Mouse (Mus musculus): ENCODE measurements at regions not wholly inside any gene's neighbourhood (a gene's known extent, or its start where the extent isn't known, plus 50 kb on each side); places are given as distances from the start of the nearest gene placed in this dataset.

DNA sequence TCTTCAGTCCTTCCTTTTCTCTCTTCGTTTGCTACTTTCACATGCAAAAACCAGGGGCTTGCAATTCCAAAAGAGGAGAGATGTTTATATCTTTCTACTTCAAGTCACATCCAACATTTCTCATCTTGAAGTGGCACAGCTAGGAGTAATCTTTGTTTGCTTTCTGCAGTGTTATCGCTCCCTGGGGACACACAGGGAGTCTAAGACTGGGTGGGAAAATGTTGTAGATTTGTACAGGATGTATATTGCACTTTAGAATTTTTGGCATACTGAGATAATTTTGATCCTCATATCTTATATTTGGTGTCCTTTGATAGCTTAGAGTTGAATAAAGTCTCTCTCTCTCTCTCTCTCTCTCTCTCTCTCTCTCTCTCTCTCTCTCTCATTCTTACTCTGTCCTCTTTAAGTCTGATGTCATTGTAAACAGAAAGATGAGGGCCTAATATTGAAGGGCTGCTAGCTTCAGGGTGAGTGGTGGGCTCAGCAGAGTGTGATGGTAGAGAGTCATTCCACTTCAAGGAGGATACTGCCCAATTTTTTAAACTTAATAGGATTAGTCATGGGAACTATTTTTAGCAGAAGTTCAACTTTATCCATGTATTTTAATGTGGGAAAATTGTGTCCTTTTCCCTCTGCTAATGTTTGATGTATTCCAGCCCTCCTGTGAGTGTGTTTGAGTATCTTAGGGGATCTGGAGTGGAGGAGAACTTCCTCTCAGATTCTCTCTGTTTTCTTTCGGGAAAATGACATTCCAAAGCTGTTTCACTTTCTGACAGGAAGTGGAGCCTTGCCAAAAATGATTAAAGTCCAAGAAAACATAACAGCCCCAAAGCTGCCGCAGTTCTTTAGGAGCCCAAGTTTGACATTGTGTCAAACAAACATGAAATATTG lies 397.3 kb upstream of the Zeb2 start:
- DNase-seq (ENCODE audit: low spot score): no peak

DNA sequence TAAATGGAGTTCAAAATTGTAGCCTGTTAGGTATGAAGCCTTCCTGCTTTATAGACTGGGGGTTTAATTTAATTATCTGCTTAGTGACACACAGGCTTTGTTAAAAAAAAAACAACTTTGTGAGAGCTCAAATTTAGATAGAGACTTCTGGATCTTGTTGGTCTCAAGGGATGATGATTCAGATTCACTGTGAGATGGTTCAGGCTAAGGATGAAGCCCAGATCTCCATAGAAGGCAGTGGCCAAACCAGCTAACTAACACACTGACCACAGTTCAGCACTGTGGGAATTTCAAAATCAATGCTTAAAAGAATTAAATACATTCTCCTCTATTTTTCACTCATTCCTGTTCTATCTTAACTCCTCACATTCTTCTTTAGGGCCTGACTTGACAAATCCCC lies 395.7 kb upstream of the Zeb2 start:
- no peak for DNase-seq (ENCODE audit: low spot score)

DNA sequence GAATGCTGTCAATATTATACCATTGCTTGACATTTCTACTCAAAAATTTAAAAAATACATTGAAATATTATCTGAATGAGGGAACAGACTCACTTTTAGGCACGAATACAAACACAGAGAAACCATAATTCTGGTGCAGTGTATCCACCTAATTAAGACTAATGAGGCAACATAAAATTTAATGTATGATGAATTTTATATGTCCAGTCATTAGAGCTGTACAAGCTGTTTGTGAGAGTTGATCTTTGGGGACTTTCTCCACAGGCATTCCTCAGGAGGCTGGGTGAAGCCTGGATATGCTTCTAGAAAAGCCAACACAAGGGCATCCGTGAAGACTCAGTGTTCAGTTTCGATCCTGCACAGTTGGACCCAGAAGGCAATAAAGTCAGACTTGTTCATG lies 394.6 kb upstream of the Zeb2 start:
- no peak for DNase-seq (ENCODE audit: low spot score)

DNA sequence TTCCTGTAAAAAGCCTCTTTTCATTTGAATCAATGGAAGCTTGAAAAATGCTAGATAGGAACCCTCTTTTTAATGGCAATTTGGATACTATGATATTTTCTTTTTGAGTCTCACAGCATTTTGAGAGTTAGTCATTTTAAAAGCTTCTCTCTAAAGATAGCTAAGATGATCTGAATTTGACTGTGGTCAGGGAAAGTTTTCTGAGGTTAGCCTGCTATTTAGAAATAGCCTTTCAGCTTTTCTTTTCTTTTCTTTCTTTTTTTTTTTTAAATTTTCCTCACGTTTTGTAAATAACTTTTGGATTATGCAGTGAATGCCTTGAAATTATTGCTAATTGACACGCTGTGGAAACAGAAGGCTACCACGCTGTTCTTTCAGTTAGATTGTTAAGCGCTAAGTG lies 387.3 kb upstream of the Zeb2 start:
- no peak for DNase-seq (ENCODE audit: low spot score)

GRCm38 (mm10) chr2:45493656-45494055 lies 376.5 kb upstream of the Zeb2 start:
- no peak for DNase-seq (ENCODE audit: low spot score)

DNA sequence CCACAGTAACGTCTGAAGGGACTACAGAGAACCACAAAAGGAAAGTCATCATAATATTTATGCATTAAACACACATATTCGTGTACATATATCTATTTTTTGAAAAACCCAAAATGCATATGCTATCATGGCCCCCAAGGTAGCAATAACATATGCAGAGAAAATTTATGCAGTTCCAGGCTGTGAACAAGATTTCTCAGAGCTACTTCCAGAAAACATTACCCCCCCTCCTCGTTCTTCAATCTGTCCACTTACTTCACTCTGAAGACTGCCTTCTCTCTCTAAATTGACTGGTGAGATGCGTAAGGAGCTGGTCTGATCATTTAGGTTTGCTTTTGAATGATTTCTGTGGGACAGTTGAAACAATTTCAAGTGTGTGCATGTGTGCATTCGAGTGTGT lies 369.3 kb upstream of the Zeb2 start:
- DNase-seq (ENCODE audit: low spot score): no peak

DNA sequence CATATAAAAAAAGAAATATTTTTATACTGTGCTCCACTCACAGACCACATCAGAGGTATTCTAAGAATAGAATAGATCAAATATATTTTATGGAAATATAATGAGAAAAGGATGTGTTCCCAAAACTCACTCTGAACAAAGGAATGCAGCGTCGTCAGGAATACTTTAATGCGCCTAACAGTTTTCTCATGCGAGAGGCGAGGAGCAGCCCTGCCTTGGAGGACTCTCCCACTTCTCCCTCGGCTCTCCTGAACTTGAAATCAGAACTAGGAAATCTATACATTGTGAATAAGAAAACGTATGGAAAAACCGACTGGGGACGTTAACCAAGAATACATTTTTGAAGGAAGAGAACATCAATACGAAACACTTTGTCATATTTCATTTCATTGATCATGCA lies 368.3 kb upstream of the Zeb2 start:
- no peak for DNase-seq (ENCODE audit: low spot score)

- DNase-seq (ENCODE audit: low spot score): no peak
Observed at GRCm38 (mm10) chr2:45480671-45481070, 363.5 kb upstream of the Zeb2 start.

- DNase-seq (ENCODE audit: low spot score): no peak
Observed at GRCm38 (mm10) chr2:45475996-45476395, 358.8 kb upstream of the Zeb2 start.

DNA sequence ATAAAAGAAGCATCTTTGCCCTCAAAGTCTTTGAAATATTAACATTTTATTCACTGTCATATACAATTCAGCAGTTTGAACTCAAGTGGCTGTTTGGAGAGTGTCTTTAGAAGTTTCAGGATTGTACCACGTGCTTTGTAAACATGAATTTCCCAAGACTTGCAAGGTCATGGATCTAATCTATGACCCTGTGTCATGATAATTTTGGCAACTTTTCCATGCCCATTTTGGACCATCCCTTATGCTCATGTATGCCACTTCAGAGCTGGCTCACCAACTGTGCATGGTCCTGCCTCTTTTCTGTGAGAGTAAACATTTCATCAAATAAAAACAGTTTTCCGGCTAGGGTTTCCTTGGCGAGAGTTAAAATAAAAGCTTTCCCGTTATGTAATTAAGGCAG lies 347.1 kb upstream of the Zeb2 start:
- DNase-seq (ENCODE audit: low spot score): no peak

- no peak for DNase-seq (ENCODE audit: low spot score)
Observed at GRCm38 (mm10) chr2:45459410-45459809, 342.2 kb upstream of the Zeb2 start.

DNA sequence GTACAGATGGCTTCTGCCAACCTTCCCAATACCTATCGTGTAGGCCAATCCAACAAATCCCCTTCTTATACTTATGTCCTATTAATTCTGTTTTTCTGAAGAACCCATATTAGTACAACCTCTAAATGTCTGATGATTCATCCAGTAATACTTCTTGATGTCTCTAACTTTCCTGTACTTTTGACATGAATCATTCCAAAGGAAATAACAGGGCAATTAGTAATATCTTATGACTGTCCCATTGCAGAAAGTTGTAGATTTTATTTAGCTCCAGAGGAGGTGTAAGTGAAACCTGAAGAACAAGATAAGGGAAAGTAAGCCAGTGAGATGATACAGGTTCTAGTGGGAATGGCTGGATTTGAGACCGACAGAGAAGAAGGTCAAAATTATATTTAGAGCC lies 337.6 kb upstream of the Zeb2 start:
- no peak for DNase-seq (ENCODE audit: low spot score)

GRCm38 (mm10) chr2:45439146-45439545 lies 322.0 kb upstream of the Zeb2 start:
- no peak for DNase-seq (ENCODE audit: low spot score)

DNA sequence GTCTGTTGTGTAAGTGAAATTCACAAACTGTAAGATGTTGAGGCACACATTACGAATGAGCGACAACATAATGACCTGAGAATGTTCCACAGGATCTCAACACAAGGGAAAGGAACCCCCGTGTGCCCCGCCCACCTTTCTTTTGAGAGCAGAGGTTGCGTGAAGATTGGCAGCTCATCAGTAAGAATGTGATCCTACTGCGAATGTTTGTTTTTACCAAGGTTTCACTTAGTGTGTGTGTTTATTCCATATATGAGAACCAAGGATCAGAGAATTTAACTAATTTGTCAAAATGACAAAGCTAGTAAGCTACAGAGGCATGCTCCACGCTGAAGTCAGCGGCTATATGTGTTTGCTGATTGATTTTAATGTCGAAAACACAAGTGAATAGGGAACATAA lies 321.5 kb upstream of the Zeb2 start:
- DNase-seq (ENCODE audit: low spot score): no peak

DNA sequence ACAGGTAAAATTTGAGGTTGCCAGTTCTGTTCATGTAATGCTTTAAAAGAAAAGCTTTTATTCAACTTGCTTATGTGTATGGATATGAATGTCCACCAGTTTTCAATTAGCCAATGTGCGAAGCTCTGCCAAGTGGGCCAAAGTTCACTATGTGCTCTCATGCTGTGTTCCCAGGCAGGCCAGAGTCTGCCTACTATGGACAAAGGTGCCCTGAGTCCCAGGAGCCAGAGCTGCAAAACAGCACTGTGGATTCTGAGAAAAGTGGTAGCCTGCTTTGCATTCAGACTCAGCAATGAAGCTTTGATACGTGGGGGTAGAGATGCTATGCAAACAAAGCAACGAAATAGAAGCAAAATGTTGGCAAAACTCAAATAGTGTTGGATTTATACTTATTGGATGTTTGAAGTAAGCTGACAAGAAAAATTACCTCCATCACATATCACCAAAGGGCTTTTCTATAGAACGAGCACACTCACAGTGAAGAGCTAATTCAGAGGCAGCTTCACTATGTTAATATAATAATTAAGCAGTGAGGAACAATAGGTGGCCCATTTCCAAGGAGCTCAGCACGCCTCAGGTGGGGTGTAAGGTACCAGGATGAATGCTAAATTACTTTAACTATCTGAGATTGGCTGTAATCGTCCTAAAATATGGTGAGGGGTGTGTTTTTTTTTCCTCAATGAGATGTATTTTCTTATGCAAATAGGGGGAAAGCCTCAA lies 318.2 kb upstream of the Zeb2 start:
- DNase-seq (ENCODE audit: low spot score): no peak

DNA sequence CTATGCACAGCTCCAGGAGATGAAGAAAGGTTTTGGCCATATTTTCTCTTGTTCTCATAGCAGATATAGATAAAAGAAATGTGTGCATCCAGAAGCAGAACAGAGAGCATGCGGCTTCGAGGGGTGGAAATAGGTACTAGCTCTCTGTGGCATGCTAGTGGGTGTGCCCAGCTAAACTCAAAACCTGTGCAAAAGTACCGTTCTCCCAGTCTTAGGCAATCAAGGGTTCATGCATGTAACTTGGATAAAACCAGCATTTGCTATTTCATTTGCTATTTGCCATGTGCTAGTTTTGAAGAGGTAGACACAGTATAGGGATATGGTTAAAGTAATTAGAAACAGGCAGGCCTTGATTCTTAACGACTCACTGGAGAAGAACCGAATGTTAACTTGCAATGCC lies 317.6 kb upstream of the Zeb2 start:
- no peak for DNase-seq (ENCODE audit: low spot score)

DNA sequence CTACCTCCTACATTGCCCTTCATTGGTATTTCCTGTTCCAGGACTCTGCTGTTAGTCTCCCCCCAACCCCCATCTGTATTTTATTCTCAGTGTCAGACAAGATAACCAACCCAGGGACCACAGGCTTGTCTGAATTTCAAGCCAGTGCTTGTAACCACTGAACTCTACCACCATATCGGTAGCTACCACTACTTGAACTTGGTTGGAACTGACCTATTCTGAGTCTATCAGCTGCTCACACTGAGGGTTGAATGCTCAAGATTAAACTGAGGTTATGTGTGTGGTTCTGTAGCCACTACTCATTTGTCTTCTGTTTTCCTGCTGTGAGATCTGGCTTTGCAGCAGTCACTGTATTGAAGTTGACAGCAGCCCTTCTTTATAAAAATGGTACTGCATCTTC lies 317.0 kb upstream of the Zeb2 start:
- no peak for DNase-seq (ENCODE audit: low spot score)

GRCm38 (mm10) chr2:45431366-45431765 lies 314.2 kb upstream of the Zeb2 start:
- no peak for DNase-seq (ENCODE audit: low spot score)

- DNase-seq (ENCODE audit: low spot score): no peak
Observed at GRCm38 (mm10) chr2:45421774-45422173, 304.6 kb upstream of the Zeb2 start.

DNA sequence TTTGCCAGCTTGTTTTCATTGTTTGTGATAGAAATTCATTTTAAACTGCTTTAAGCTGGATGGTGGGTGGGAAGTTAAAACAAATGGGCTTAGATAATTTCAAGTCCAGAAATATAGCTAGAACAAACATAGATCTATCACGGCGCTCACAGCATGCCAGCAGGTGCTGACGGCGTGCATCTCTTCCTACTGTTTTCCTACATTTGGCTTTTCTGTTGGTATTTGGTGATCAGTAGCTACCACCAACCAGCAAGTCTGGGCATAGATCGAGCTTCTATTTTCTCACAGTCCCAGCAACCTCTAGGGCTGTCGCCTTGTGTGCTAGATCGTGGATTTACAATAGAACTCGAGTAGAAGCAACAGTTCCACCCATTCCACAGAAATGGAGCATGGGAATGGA lies 290.9 kb upstream of the Zeb2 start:
- DNase-seq (ENCODE audit: low spot score): no peak

DNA sequence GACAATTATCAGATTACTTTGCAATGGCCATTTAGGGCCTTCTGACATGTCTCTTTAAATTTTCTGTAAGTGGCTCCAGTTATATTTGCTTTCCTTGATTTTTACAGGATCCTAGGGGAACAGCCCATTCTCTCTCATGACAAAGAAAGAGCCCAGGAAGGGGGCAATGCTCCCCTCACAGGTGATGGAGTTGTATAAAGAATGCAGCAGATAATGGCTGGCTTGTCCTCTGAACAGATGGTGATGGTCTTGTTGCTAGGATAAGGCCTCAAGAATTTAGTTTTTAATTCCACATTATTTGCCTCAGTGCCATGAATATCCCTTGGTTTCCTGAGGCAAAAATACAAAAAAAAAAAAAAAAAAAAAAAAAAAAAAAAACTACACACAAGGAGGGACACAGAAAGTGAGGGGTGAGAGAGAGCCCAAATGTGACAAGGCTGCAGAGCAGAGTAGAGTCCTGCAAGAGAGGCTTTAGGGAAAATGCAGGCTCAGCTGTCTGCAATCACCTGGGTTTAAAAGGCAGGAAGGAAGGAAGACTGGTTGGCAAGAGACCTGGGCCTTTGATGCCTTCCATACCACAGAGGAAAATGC lies 272.8 kb upstream of the Zeb2 start:
- DNase-seq (ENCODE audit: low spot score): no peak

GRCm38 (mm10) chr2:45371268-45371667 lies 254.1 kb upstream of the Zeb2 start:
- DNase-seq (ENCODE audit: low spot score): no peak

DNA sequence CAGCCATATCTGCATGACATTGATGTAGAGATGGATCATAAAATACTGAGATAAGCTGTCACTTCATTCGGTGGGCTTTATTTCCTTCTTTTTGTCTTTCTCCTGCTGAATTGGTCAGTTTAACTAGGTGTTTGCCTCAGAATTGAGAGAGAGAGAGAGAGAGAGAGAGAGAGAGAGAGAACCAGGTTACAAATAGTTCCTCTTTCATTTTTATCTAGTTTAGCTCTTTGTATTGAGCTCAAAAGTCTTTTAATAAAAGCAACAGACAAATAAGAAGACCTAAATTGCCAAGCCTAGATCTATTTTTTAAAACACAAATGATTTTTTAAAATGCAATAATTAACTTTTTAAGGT lies 253.4 kb upstream of the Zeb2 start:
- no peak for DNase-seq (ENCODE audit: low spot score)
